Mouse (Mus musculus) limb, embryonic 12.5 days (tissue): Measurements from ENCODE around the gene Tmod4. TPM values are rescaled to one million over a fixed set of nuclear protein-coding genes. Genes with fewer than 3 reads are reported as not detected.
A peak's percentile ranks its signal among the peaks of the same experiment; 100 is the strongest.

Source experiments
- ATAC-seq: fragments of 200-750 bp; cut with Nextera tagmentation; 2 replicates; pipeline ENCODE4 v1.8.0; 2017; ENCODE audit warnings: low read depth, moderate TSS enrichment; ENCODE audit not compliant: insufficient number of reproducible peaks, insufficient read depth, low FRiP score, low TSS enrichment
- H3K27ac ChIP-seq: fragments of 300-500 bp; sonication (generic); 2 replicates; pipeline ENCODE4 v1.5.1; 2016; ENCODE audit warnings: mild to moderate bottlenecking, moderate library complexity
- H3K27me3 ChIP-seq: fragments of 300-500 bp; sonication (generic); 2 replicates; pipeline ENCODE4 v1.6.1; 2016; ENCODE audit warnings: mild to moderate bottlenecking, moderate library complexity
- H3K36me3 ChIP-seq: fragments of 300-500 bp; sonication (generic); 2 replicates; pipeline ENCODE4 v1.6.1; 2016; ENCODE audit warnings: mild to moderate bottlenecking, moderate library complexity
- H3K4me1 ChIP-seq: fragments of 300-500 bp; sonication (generic); replicated peaks from 2 replicates; pipeline ENCODE4 v1.6.1; 2016
- H3K4me2 ChIP-seq: fragments of 300-500 bp; sonication (generic); 2 replicates; pipeline ENCODE4 v1.6.1; 2016; ENCODE audit warnings: mild to moderate bottlenecking, moderate library complexity
- H3K4me3 ChIP-seq: fragments of 300-500 bp; sonication (generic); replicated peaks from 2 replicates; pipeline ENCODE4 v1.5.1; 2016; ENCODE audit warnings: mild to moderate bottlenecking
- H3K9ac ChIP-seq: fragments of 300-500 bp; sonication (generic); replicated peaks from 2 replicates; pipeline ENCODE4 v1.6.1; 2016; ENCODE audit warnings: mild to moderate bottlenecking, moderate library complexity
- H3K9me3 ChIP-seq: fragments of 300-500 bp; sonication (generic); 2 replicates; pipeline ENCODE4 v1.6.1; 2016; ENCODE audit warnings: mild to moderate bottlenecking, moderate library complexity
- WGBS: fragments of 180-500 bp; shearing (Covaris S2); methylation state at CpG from one replicate; pipeline ENCODE4 v1.1.7; 2016; 5-methylcytosine and 5-hydroxymethylcytosine counted together
- polyA plus RNA-seq: library from polyadenylated mRNA; unstranded; fragments of >200 nt; fragmentation: Nextera tagmentation; extraction: Ambion mirVana; gene quantifications from 2 replicates; pipeline ENCODE4 v1.2.1, GENCODE M21; 2016

Tmod4 gene
- polyA plus RNA-seq, 1 experiment from 2014 or later = 1.4 TPM

DNA sequence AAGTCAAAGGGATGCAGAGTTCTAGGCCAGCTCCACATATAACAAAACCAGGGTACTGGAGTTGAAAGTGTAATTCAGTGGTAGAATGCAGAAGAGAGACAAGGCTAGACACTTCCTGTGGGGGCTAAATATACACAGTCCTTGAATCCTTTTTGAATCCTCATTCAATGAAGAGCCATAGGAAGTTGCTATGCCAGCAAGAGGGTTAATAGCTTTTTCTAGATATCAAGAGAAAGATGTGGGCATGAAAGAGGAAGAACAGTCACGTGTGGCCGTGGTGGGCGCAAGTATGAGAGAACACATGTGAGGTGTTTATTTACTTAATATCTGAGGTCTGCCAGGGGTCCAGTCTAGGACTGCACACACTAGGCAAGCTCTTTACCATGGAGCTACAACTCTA lies 12.1 kb downstream of the Tmod4 start:
- no peak overlapping the region for H3K4me3 ChIP-seq
- H3K27me3 ChIP-seq = no peaks in the 10 kb centered on the region
- WGBS = 91% methylated on average over 3 of the region's 3 CpGs

DNA sequence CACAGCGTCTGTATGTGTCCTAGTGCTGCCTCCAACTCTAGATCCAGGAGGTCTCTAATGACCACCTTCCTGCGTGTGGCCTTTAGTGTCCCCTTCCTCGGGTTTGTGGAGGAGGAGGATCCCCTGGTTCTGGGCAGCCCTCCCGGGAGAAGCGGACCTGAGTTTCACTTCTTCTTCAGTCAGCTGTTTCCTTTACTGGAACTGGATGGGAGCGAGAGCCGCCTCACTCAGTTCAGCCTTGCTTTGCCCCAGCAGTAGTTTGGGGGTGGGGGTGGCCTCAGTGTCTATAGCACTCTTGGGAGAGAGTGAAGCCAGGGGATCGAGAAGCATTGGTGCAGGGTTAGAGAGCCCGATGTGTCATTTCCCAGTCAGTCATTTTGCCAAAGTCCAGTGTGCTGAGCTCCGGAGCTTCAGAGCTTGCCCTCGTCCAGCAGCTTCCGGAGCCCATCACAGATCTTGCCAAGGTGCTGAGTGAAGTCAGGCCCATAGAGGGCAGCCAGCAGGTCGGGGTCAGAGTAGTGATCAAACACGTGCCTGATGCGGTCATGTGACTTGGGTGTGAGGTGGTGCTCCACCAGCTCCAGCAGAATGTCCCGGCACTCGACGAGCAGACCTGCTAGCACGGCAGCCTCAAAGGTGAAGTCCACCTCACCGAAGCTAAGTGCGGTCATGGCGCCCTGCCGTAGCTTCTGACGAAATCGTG lies 15.5 kb downstream of the Tmod4 start:
- H3K9me3 ChIP-seq = no peaks in the 10 kb centered on the region
- no peak overlapping the region for H3K27ac ChIP-seq
- no peak overlapping the region for H3K4me3 ChIP-seq
- H3K36me3 ChIP-seq = peaks cover 28% of the 10 kb centered on the region
- WGBS = 68% methylated on average over 25 of the region's 25 CpGs
- H3K27me3 ChIP-seq = no peaks in the 10 kb centered on the region
- H3K9ac ChIP-seq = no peak overlapping the region
- H3K4me2 ChIP-seq = no peak overlapping the region
- no peak for ATAC-seq
- peaks cover 11% of the 10 kb centered on the region for H3K4me1 ChIP-seq

More for the DNA sequence above, 12.1 kb downstream of the Tmod4 start:
- peaks cover 34% of the 10 kb centered on the region for H3K36me3 ChIP-seq
- H3K9me3 ChIP-seq = 0 out of 2 replicates have a peak, but pooled peaks cover 4% of the 10 kb centered on the region
- peaks cover 16% of the 10 kb centered on the region for H3K4me1 ChIP-seq
- no peak overlapping the region for H3K27ac ChIP-seq
- H3K4me2 ChIP-seq = peak overlapping the region; percentile 59; the same call in 1 of the 2 replicates
- no peak overlapping the region for H3K9ac ChIP-seq
- ATAC-seq = no peak

DNA sequence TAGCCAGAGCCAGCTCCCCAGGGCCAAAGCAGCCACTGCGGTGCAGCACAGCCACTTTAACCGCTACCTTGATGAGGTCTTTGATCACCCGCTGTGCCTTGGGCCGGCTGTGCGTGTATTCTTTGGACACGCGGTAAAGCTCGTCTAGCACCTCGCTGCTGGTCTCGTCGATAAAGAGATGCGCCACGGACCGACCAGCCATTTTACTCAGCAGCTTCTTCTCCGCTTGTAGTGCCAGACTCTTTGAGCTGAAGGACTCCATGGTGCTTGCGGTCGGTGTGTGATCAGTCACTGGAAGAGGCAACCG lies 16.0 kb downstream of the Tmod4 start:
- Histone ChIP-seq H3K4me1 (peaks cover 7% of the 10 kb centered on the region), H3K9me3 (no peaks in the 10 kb centered on the region), H3K9ac (no peak overlapping the region), H3K27ac (no peak overlapping the region), H3K36me3 (peaks cover 28% of the 10 kb centered on the region), H3K4me2 (no peak overlapping the region), H3K4me3 (no peak overlapping the region), H3K27me3 (no peaks in the 10 kb centered on the region)
- no peak for ATAC-seq
- 54% methylated on average over 18 of the region's 18 CpGs for WGBS

DNA sequence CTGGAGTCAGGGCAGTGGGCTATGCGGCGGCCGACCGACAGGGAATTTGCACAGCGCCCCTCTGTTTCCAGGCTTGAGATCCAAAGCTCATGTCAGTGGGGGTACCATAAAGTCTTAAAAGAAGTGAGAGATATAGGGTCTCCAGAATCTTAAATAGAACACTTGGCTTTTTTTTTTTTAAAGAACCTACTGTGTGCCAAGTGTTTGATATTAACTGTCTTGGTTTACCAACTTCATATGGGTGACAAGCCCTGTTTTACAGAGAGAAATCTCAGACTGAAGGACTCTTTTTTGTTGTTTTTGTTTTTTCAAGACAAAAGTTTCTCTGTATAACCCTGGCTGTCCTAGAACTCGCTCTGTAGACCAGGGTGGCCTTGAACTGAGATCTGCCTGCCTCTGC lies 16.5 kb downstream of the Tmod4 start:
- Histone ChIP-seq H3K9me3 (no peaks in the 10 kb centered on the region), H3K4me3 (no peak overlapping the region), H3K36me3 (peaks cover 28% of the 10 kb centered on the region), H3K27ac (no peak overlapping the region), H3K4me2 (no peak overlapping the region), H3K4me1 (peaks cover 1% of the 10 kb centered on the region; the same call in 1 of the 2 replicates), H3K27me3 (no peaks in the 10 kb centered on the region), H3K9ac (no peak overlapping the region)
- ATAC-seq = no peak
- WGBS = 91% methylated on average over 6 of the region's 6 CpGs

DNA sequence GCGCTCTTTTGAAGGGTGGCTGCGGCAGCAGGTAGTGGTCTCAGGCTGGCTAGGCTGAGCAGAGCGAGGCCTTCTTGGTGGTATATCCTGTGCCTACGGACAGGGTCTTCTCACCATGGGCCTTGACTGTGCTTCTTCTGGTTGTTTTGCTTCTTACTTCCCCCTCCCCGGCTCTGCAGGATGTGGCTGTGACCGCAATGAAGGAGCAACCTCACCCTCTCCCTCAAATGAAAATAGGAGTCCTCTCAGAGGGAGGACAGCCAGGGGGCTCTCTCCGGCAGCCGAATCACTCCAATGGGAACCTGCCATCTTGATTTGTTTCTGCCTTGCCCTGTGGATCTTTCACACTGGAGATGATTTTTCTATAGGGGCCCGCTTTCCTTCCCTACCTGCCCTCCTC lies 17.2 kb downstream of the Tmod4 start:
- 90% methylated on average over 9 of the region's 9 CpGs for WGBS

DNA sequence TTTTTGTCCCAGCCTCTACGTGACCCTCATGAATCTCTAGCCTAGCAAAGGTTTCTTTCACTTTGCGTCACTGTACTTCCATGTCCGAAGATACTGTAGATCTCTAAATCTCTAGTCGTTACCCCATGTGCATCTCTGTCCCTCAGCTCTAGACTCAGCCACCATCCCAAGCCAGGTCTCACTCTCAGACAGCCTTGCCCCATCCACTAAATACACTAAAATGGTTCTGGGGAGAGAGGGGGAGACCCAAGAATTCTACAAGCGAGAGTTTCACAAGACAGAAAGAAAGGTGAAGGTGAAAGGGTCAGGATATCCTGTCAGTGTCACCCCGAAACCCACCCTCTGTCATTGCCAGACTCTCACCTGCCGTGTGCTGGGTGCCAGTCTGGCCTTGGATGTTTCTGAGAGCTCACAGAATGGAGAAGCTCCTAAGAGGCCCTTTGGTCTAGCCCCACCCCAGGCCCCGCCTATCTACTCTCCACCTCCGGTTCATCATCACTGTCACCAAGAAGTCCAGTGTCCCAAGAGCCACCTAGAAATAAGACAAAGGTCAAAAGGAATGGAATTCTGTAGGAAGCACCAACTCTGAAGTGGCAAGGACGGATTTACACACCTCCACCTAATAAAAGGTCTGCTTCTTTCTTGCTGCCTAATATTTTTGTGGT lies 17.8 kb downstream of the Tmod4 start, which contains the start of gene Tnfaip8l2:
Tnfaip8l2 (minus strand) TSS at position 409 of the 665 bp plus-strand sequence.
- WGBS = 85% methylated on average over 10 of the region's 10 CpGs
- peaks cover 28% of the 10 kb centered on the region for H3K36me3 ChIP-seq

More for the DNA sequence above, 17.2 kb downstream of the Tmod4 start:
- Histone ChIP-seq H3K36me3 (peaks cover 28% of the 10 kb centered on the region), H3K4me1 (no peaks in the 10 kb centered on the region), H3K9me3 (no peaks in the 10 kb centered on the region), H3K4me3 (no peak overlapping the region), H3K27ac (no peak overlapping the region), H3K27me3 (no peaks in the 10 kb centered on the region), H3K9ac (no peak overlapping the region), H3K4me2 (no peak overlapping the region)
- ATAC-seq = no peak

DNA sequence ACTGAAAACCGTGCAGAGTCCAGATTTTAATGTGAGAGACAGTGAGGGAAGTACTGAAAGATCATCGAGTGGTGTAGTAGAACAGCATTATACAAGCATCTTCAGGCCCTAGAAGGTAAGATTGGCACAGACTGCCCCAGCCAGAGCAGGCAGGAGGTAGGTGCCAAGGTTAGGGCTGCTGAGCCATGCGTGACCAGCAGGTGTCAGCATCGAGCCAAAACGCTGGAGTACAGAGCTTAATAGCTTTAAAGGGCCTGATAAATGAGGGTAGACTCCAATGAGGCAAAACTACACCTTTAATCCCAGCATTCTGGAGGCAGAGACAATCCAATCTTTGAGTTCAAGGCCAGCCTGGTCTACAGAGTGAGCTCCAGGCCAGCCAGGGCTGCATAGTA lies 18.3 kb downstream of the Tmod4 start:
- Histone ChIP-seq H3K4me3 (no peak overlapping the region), H3K36me3 (peaks cover 28% of the 10 kb centered on the region), H3K9ac (no peak overlapping the region), H3K27ac (no peak overlapping the region), H3K27me3 (no peaks in the 10 kb centered on the region), H3K4me1 (no peaks in the 10 kb centered on the region), H3K9me3 (no peaks in the 10 kb centered on the region), H3K4me2 (no peak overlapping the region)
- ATAC-seq = peak; percentile 67; the same call in 1 of the 2 replicates
- WGBS = 6% methylated on average over 5 of the region's 5 CpGs

More for the DNA sequence above, 17.8 kb downstream of the Tmod4 start, which contains the start of gene Tnfaip8l2:
- Histone ChIP-seq H3K4me1 (no peaks in the 10 kb centered on the region), H3K4me2 (no peak within 1 kb of the TSS), H3K27me3 (no peaks in the 10 kb centered on the region), H3K4me3 (no peak within 1 kb of the TSS), H3K9ac (no peak within 1 kb of the TSS), H3K27ac (no peak within 1 kb of the TSS), H3K9me3 (no peaks in the 10 kb centered on the region)
- ATAC-seq = no peak

DNA sequence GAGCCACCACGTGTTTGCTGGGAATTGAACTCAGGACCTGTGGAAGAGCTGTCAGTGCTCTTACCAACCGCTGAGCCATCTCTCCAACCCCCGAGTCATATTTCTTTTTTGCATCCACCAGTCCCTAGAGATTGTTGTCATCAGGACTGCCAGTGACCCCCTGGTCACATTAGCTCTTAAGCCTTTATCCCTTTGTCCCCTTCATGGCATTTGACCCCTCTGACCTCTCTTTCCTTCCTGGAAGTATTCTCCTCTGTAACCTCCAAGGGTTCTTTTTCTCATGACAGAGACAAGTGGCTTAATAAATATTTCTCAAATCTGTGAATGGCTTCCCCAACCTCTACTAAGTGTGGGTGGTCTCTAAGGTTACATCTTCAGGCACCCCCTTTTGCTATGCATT lies 23.6 kb downstream of the Tmod4 start:
- no peak overlapping the region for H3K9ac ChIP-seq
- H3K9me3 ChIP-seq = no peaks in the 10 kb centered on the region
- no peak for ATAC-seq
- no peak overlapping the region for H3K4me3 ChIP-seq
- no peaks in the 10 kb centered on the region for H3K27me3 ChIP-seq
- no peak overlapping the region for H3K27ac ChIP-seq
- no peak overlapping the region for H3K4me2 ChIP-seq
- 62% methylated on average over 3 of the region's 3 CpGs for WGBS
- H3K36me3 ChIP-seq = no peaks in the 10 kb centered on the region
- H3K4me1 ChIP-seq = no peaks in the 10 kb centered on the region

DNA sequence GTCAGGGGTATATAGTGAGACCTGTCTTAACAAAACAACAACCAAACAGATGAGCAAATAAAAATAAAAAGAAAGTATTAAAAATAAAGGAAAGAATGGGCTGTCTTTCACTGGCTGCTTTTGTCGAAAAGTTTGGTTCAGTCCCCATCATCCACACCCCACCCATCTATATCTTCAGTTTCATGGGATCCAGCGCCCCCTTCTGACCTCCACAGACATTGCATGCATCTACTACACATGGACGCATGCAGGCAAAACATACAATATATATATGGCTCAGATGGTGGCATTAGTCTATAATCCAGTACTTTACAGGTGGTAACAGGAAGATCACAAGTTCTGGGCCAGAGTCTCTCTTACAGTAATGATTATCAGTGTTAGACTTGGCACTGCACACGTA lies 29.6 kb downstream of the Tmod4 start:
- Histone ChIP-seq H3K4me3 (no peak overlapping the region), H3K9me3 (no peaks in the 10 kb centered on the region), H3K27ac (no peak overlapping the region), H3K27me3 (peaks cover under 1% of the 10 kb centered on the region; the same call in 1 of the 2 replicates), H3K9ac (no peak overlapping the region), H3K36me3 (no peaks in the 10 kb centered on the region), H3K4me1 (no peaks in the 10 kb centered on the region), H3K4me2 (no peak overlapping the region)
- 50% methylated on average over 4 of the region's 4 CpGs for WGBS
- no peak for ATAC-seq

DNA sequence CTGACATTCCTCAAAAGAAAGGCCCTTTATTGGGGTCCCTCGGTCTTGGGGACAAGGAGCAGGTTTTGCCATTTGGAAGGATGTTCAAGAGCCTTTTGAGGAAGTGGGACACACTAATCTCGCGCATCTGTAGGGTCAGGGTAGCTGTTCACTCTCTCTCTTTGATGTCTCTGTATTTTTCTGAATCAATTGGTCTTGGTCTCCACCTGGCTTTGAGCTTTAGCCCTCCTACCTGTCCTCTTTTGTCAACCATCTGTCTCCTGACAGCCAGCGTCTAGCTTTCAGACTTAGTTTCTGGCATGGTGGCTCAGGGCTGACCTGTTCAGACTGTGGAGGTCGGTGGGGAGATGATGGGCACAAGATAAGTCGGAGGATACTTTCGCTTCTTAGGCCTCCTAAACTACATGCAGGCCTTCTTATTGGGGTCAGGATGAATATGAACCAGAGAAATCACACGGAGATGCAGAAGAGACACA lies 35.3 kb downstream of the Tmod4 start:
- H3K9me3 ChIP-seq = no peaks in the 10 kb centered on the region
- WGBS = 18% methylated on average over 8 of the region's 8 CpGs
- peak overlapping the region; percentile 52 for H3K9ac ChIP-seq
- no peak for ATAC-seq
- H3K36me3 ChIP-seq = peaks cover 19% of the 10 kb centered on the region
- H3K27me3 ChIP-seq = peaks cover 7% of the 10 kb centered on the region; the same call in 1 of the 2 replicates
- H3K4me3 ChIP-seq = peak overlapping the region; percentile 84
- H3K4me1 ChIP-seq = peaks cover 32% of the 10 kb centered on the region
- no peak overlapping the region for H3K27ac ChIP-seq
- peak overlapping the region; percentile 82 for H3K4me2 ChIP-seq
